Mouse (Mus musculus) brain, adult 2 months (tissue): ENCODE data around the gene Abhd17b.

ENCODE experiments used
- DNase-seq: peaks from one replicate; pipeline ENCODE4 v3.0.0; 2011; ENCODE audit warnings: low read depth, low spot score

The Abhd17b gene

GRCm38 (mm10) chr19:21731887-21732286, 78.9 kb downstream of the Abhd17b start:
- no peak for DNase-seq

GRCm38 (mm10) chr19:21733176-21733575, 80.2 kb downstream of the Abhd17b start:
- DNase-seq, result no peak

DNA sequence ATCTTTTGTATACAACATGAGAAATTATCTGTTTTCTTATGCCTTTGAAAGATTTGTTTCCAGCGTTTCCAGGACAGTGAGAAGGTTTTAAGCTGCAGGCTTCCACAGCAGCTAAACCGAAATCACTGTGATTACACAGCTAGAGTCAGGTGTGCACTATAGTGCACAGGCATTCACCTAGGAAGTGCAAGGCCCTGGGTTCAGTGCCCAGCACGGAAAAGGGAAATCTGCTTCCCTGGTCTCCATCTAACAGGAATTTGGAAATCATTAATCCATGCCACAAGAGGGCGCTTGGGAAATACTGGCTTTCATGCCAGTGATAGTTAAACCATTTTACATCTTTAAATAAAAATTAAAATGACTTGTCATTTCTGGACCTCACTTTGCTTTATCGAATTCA, 81.1 kb downstream of the Abhd17b start:
- DNase-seq, result peak; percentile 81
